Mouse (Mus musculus) forebrain, embryonic 16.5 days (tissue): ENCODE results near the gene Disc1. TPM values are rescaled to one million over a fixed set of nuclear protein-coding genes. Genes with fewer than 3 reads are reported as not detected.

ENCODE experiments used
- ATAC-seq: fragments of 200-750 bp; cut with Nextera tagmentation; 2 replicates; pipeline ENCODE4 v1.8.0; 2017; ENCODE audit warnings: mild to moderate bottlenecking, moderate library complexity
- H3K27ac ChIP-seq: fragments of 300-500 bp; sonication (generic); 2 replicates; pipeline ENCODE4 v1.5.1; 2014; ENCODE audit warnings: low read length, control low read depth
- H3K27me3 ChIP-seq: fragments of 300-500 bp; sonication (generic); replicated peaks from 2 replicates; pipeline ENCODE4 v1.6.1; 2014; ENCODE audit warnings: low read length; ENCODE audit not compliant: control insufficient read depth, insufficient read depth
- H3K36me3 ChIP-seq: fragments of 300-500 bp; sonication (generic); 2 replicates; pipeline ENCODE4 v1.6.1; 2014; ENCODE audit not compliant: control insufficient read depth, insufficient read depth
- H3K4me1 ChIP-seq: fragments of 300-500 bp; sonication (generic); replicated peaks from 2 replicates; pipeline ENCODE4 v1.6.1; 2014; ENCODE audit warnings: low read length; ENCODE audit not compliant: control insufficient read depth, insufficient read depth
- H3K4me2 ChIP-seq: fragments of 300-500 bp; sonication (generic); 2 replicates; pipeline ENCODE4 v1.6.1; 2014; ENCODE audit warnings: mild to moderate bottlenecking, low read length, control low read depth
- H3K4me3 ChIP-seq: fragments of 300-500 bp; sonication (generic); replicated peaks from 2 replicates; pipeline ENCODE4 v1.5.1; 2014; ENCODE audit warnings: mild to moderate bottlenecking, low read length, control low read depth
- H3K9ac ChIP-seq: fragments of 300-500 bp; sonication (generic); replicated peaks from 2 replicates; pipeline ENCODE4 v1.6.1; 2014; ENCODE audit warnings: low read depth, low read length, control low read depth
- H3K9me3 ChIP-seq: fragments of 300-500 bp; sonication (generic); 2 replicates; pipeline ENCODE4 v1.6.1; 2016; ENCODE audit warnings: low read length; ENCODE audit not compliant: control insufficient read depth
- WGBS: fragments of 180-500 bp; shearing (Covaris S2); extraction: QIAGEN DNeasy Blood & Tissue Kit; methylation state at CpG from one replicate; pipeline ENCODE4 v1.1.7; 2014; 5-methylcytosine and 5-hydroxymethylcytosine counted together
- polyA plus RNA-seq: library from polyadenylated mRNA; unstranded; fragments of >200 nt; fragmentation: Nextera tagmentation; extraction: Ambion mirVana; gene quantifications from 2 replicates; pipeline ENCODE4 v1.2.1, GENCODE M21; 2015

Gene Disc1
- polyA plus RNA-seq, 1 experiment from 2014 or later, result 1.1 TPM

DNA sequence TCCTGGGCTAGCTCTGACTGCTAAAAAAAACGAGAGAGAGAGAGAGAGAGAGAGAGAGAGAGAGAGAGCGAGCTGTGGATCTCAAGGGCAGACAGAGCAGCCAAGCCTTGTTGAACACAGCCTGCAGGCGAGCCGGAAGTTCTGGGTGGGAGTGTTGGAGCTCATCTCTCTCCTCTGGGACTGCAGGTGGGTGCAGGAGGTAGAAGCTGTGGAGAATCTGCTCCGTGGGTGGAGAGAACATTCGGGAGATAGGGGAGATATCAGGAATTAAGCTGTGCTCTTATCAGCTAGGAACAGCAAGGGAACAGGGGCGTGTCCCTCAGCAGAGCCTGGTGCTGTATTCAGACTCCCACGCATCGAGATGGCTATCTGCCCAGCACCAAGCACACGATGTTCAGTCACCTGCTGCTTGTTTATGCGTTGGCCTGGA is 79.7 kb downstream of the Disc1 start:
- H3K36me3 ChIP-seq, result no peaks in the 10 kb centered on the region
- no peak overlapping the region for H3K9ac ChIP-seq
- no peak overlapping the region for H3K4me3 ChIP-seq
- no peak overlapping the region for H3K27ac ChIP-seq
- peaks cover 4% of the 10 kb centered on the region; the same call in 1 of the 2 replicates for H3K4me1 ChIP-seq
- H3K27me3 ChIP-seq, result no peaks in the 10 kb centered on the region
- no peaks in the 10 kb centered on the region for H3K9me3 ChIP-seq
- no peak for ATAC-seq
- 75% methylated on average over 11 of the region's 11 CpGs for WGBS
- H3K4me2 ChIP-seq, result no peak overlapping the region

DNA sequence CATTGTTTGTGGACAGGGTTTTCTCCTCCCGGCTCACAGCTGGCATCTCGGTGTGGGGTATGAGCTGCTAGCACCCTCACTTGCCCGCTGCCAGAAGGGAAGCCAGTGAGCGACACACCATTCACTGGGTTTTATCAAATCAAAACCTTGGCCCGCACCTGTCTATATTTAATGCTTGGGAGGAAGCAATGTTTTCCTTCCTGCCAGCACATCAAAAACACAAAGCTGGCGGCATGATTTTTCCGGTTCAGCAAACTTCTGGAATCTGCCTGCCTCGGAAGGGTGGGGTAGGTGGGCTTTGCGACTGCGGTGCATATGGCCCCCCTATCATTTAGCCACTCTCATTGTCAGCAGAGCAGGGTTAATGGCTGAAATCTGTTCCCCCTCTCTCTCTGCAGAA is 80.9 kb downstream of the Disc1 start:
- 9% methylated on average over 10 of the region's 10 CpGs for WGBS
- ATAC-seq, result no peak
- peaks cover 12% of the 10 kb centered on the region for H3K4me1 ChIP-seq
- H3K27me3 ChIP-seq, result no peaks in the 10 kb centered on the region
- no peak overlapping the region for H3K27ac ChIP-seq
- no peak overlapping the region for H3K4me3 ChIP-seq
- H3K36me3 ChIP-seq, result no peaks in the 10 kb centered on the region
- no peak overlapping the region for H3K4me2 ChIP-seq
- H3K9me3 ChIP-seq, result no peaks in the 10 kb centered on the region
- H3K9ac ChIP-seq, result no peak overlapping the region

DNA sequence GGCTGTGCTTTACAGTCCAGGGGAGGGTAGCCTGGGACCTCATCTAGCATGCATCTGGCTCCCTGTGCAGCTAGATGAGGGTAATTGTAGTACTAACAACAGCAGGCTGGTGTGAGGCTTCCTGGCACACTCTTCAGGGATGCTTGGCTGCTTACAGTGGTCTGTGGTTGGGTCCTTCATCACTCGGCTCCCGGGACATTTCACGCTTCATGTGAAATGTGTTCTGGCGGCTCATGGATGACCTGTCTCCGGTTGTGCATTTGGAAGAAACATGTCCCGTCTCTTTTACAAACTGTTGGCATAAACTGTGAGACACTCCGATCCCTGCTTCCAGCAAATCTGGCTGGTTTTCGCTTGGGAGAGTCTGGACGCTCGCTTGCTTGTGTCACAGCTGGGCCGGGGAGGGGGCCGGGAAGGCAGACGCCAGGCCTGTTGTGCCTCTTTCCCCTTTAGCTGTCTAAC is 85.7 kb downstream of the Disc1 start:
- Histone ChIP-seq H3K4me1 (peaks cover 17% of the 10 kb centered on the region), H3K9ac (no peak overlapping the region), H3K27me3 (no peaks in the 10 kb centered on the region), H3K4me2 (no peak overlapping the region), H3K36me3 (no peaks in the 10 kb centered on the region), H3K27ac (peak overlapping the region; percentile 65), H3K4me3 (no peak overlapping the region), H3K9me3 (no peaks in the 10 kb centered on the region)
- WGBS, result 36% methylated on average over 13 of the region's 13 CpGs
- ATAC-seq, result peak; percentile 97

DNA sequence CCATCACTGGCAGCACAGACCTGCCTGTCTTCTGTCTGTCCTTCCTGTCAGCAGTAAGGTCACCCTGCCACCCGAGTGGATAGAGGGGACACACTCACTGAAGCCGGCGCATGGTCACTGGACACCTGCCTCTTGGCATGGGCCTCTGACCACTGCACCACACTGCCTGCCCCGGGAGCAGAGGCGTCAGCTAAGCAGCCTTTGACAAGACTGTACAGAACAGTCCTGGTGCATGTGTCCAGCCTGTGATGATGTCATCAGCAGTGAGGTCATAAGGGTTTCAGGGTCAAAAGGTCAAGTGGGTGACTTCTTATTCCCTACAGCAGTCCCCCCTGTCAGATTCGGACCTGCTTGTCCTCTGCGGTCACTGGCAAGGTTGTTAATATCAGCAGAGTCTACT is 87.0 kb downstream of the Disc1 start:
- 91% methylated on average over 7 of the region's 7 CpGs for WGBS
- ATAC-seq, result no peak
- H3K4me2 ChIP-seq, result no peak overlapping the region
- H3K9ac ChIP-seq, result no peak overlapping the region
- H3K27ac ChIP-seq, result no peak overlapping the region
- H3K9me3 ChIP-seq, result no peaks in the 10 kb centered on the region
- no peaks in the 10 kb centered on the region for H3K36me3 ChIP-seq
- no peak overlapping the region for H3K4me3 ChIP-seq
- peaks cover 13% of the 10 kb centered on the region for H3K4me1 ChIP-seq
- no peaks in the 10 kb centered on the region for H3K27me3 ChIP-seq

DNA sequence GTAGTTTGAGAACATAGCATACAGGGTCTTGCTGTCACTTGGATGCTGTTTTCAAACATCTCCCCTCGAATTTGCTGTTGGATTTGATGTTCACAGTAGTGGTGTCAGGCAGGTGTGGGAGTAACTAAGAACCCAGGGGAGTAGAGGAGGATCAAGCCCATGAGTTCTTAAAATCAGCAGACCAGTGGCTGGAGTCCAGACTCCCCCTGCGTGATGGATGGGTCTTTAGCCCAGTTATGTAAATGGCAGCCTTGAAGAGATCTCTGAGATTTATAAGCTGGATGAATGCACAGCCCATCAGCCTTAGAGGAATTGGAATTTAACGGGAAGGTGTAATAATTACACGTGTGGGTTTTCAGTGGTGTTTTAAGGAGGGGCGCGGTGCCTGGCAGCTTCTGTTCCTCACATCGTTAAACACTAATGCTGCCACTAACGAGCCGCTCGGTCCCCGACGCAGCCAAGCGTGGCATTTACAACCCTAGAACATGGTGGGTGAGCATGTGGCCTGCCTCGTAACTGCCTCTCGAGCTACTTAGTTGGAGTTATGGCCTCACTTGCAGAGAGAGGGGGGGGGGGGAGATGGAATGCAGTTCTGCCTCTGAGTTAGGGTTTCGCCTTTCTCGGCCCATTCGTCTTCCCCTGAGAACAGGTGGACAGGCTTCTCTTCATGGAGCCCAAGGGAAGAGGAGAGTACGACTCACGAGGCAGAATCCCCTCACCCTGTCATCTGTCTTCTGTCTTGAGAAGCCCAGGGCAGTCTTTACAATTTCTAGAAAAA is 103.1 kb downstream of the Disc1 start:
- Histone ChIP-seq H3K4me2 (no peak overlapping the region), H3K4me3 (no peak overlapping the region), H3K27me3 (no peaks in the 10 kb centered on the region), H3K9ac (no peak overlapping the region), H3K27ac (no peak overlapping the region), H3K36me3 (no peaks in the 10 kb centered on the region), H3K4me1 (0 out of 2 replicates have a peak, but pooled peaks cover 3% of the 10 kb centered on the region), H3K9me3 (no peaks in the 10 kb centered on the region)
- 29% methylated on average over 20 of the region's 20 CpGs for WGBS
- no peak for ATAC-seq

DNA sequence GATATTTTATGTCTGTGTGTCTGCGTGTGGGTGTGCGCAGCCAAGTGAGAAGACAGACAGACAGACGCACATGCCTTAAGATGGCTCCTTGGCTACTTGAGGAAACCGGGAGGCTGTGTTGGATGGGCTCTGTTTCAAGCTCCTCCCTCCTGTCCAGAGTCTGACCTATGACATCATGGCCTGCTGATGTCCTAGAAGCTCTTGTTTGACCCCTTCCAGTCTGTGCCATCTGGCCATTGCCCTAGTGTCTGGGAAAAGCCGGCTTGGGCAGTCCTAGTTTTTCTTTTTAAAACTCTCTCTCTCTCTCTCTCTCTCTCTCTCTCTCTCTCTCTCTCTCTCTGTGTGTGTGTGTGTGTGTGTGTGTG is 103.6 kb downstream of the Disc1 start:
- Histone ChIP-seq H3K27ac (no peak overlapping the region), H3K4me3 (no peak overlapping the region), H3K27me3 (no peaks in the 10 kb centered on the region), H3K9ac (no peak overlapping the region), H3K4me2 (no peak overlapping the region), H3K9me3 (no peaks in the 10 kb centered on the region), H3K36me3 (no peaks in the 10 kb centered on the region), H3K4me1 (0 out of 2 replicates have a peak, but pooled peaks cover 3% of the 10 kb centered on the region)
- WGBS, result 85% methylated on average over 5 of the region's 5 CpGs
- ATAC-seq, result no peak

DNA sequence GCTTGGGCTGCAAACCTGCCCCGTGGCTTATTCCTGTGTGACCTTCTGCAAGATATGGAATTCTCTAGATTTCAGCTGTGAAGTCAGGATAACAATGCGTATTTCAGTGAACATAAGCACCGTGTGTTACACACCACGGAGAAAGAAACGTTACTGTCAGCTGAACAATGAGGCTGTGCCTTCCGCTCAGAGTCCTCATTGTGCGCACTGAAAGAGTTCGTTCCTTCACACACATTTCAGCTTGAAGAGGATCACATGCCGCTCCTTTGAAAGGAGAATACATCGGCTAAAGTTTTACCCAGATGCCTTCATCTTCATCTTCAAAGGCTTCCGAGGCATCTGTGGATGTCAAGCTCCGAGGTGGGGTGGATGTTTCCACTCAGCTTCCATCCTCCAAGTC is 105.4 kb downstream of the Disc1 start:
- Histone ChIP-seq H3K4me3 (no peak overlapping the region), H3K4me2 (no peak overlapping the region), H3K27ac (no peak overlapping the region), H3K4me1 (0 out of 2 replicates have a peak, but pooled peaks cover 5% of the 10 kb centered on the region), H3K9ac (no peak overlapping the region), H3K9me3 (no peaks in the 10 kb centered on the region), H3K27me3 (no peaks in the 10 kb centered on the region), H3K36me3 (no peaks in the 10 kb centered on the region)
- ATAC-seq, result no peak
- 45% methylated on average over 12 of the region's 12 CpGs for WGBS

DNA sequence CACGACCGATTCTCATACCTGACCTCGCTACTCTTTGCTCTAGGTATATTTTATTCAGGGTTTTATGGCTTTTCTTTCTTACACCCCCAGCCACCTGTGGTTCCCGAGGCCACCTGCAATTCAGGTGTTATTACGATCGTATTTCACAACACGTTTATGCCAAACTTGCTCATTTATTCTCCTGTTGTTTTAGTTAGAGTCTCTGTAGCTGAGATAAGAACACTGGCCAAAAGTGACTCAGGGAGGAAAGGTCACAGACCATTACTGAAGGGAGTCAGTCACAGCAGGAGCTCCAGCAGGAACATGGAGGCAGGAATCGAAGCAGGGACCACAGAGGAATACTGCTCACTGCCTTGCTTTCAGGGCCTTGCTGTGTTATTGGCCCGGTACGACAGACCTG is 109.5 kb downstream of the Disc1 start:
- no peak for ATAC-seq
- no peaks in the 10 kb centered on the region for H3K9me3 ChIP-seq
- H3K27ac ChIP-seq, result no peak overlapping the region
- no peak overlapping the region for H3K4me3 ChIP-seq
- WGBS, result 84% methylated on average over 10 of the region's 10 CpGs
- no peak overlapping the region for H3K4me2 ChIP-seq
- 0 out of 2 replicates have a peak, but pooled peaks cover 5% of the 10 kb centered on the region for H3K4me1 ChIP-seq
- H3K36me3 ChIP-seq, result no peaks in the 10 kb centered on the region
- no peaks in the 10 kb centered on the region for H3K27me3 ChIP-seq
- no peak overlapping the region for H3K9ac ChIP-seq

DNA sequence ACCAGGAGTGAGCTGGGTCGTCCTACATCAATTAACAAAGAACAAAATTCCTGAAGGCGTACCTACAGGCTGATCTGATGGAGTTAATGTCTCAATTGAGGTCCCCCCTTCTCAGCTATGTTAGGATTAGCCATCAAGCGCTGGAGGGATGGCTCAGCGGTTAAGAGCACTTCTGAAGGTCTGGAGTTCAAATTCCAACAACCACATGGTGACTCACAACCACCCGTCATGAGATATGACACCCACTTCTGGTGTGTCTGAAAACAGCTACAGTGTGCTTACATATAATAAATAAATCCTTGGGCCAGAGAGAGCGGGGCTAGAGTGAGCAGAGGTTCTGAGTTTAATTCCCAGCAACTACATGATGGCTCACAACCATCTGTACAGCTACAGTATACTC is 109.9 kb downstream of the Disc1 start:
- no peak overlapping the region for H3K27ac ChIP-seq
- no peaks in the 10 kb centered on the region for H3K27me3 ChIP-seq
- no peak overlapping the region for H3K4me3 ChIP-seq
- no peaks in the 10 kb centered on the region for H3K9me3 ChIP-seq
- H3K4me1 ChIP-seq, result 0 out of 2 replicates have a peak, but pooled peaks cover 5% of the 10 kb centered on the region
- no peak for ATAC-seq
- H3K4me2 ChIP-seq, result no peak overlapping the region
- H3K9ac ChIP-seq, result no peak overlapping the region
- H3K36me3 ChIP-seq, result no peaks in the 10 kb centered on the region
- 88% methylated on average over 6 of the region's 6 CpGs for WGBS
